Mouse (Mus musculus): Measurements from ENCODE around the gene Ksr2. TPM values are rescaled to one million over a fixed set of nuclear protein-coding genes. Genes with fewer than 3 reads are reported as not detected.
A peak's percentile ranks its signal among the peaks of the same experiment; 100 is the strongest.

The Ksr2 gene
- polyA plus RNA-seq, 1 experiment: 0.14 TPM

GRCm38 (mm10) chr5:117749353-117749752 lies 335.6 kb downstream of the Ksr2 start:
- Histone ChIP-seq H3K27me3 (ENCODE audit: control insufficient read depth, insufficient read depth, low read length) (no peaks in the 10 kb centered on the region), H3K27ac (ENCODE audit: insufficient read depth, low read depth, low read length) (no peak overlapping the region), H3K4me1 (ENCODE audit: control insufficient read depth, insufficient read depth, insufficient read length, low read length) (no peaks in the 10 kb centered on the region), H3K4me3 (ENCODE audit: low read depth, low read length) (no peak overlapping the region), H3K36me3 (ENCODE audit: control insufficient read depth, insufficient read depth, low read length) (no peaks in the 10 kb centered on the region)
- WGBS: 34% methylated on average over 5 of the region's 5 CpGs
- TF ChIP-seq POLR2A (IDR thresholded peaks at IDR 0.05; ENCODE audit: low read depth, low read length): no peak
- no peak for TF ChIP-seq CTCF (IDR thresholded peaks at IDR 0.05; ENCODE audit: extremely low read depth, insufficient read length, insufficient replicate concordance, low read depth, low read length)

GRCm38 (mm10) chr5:117757696-117758482 lies 344.1 kb downstream of the Ksr2 start:
- Histone ChIP-seq H3K36me3 (ENCODE audit: control insufficient read depth, insufficient read depth, low read length) (no peaks in the 10 kb centered on the region), H3K4me1 (ENCODE audit: control insufficient read depth, insufficient read depth, insufficient read length, low read length) (no peaks in the 10 kb centered on the region), H3K27ac (ENCODE audit: insufficient read depth, low read depth, low read length) (no peak overlapping the region), H3K4me3 (ENCODE audit: low read depth, low read length) (no peak overlapping the region), H3K27me3 (ENCODE audit: control insufficient read depth, insufficient read depth, low read length) (no peaks in the 10 kb centered on the region)
- 59% methylated on average over 12 of the region's 12 CpGs for WGBS
- TF ChIP-seq POLR2A (IDR thresholded peaks at IDR 0.05; ENCODE audit: low read depth, low read length): no peak
- no peak for TF ChIP-seq CTCF (IDR thresholded peaks at IDR 0.05; ENCODE audit: extremely low read depth, insufficient read length, insufficient replicate concordance, low read depth, low read length)

- no peaks in the 10 kb centered on the region for H3K4me1 ChIP-seq (ENCODE audit: control insufficient read depth, insufficient read depth, insufficient read length, low read length)
- TF ChIP-seq CTCF (IDR thresholded peaks at IDR 0.05; ENCODE audit: extremely low read depth, insufficient read length, insufficient replicate concordance, low read depth, low read length) (peak; percentile 44; the same call in 1 of the 2 replicates), POLR2A (IDR thresholded peaks at IDR 0.05; ENCODE audit: low read depth, low read length) (no peak)
- H3K27me3 ChIP-seq (ENCODE audit: control insufficient read depth, insufficient read depth, low read length): no peaks in the 10 kb centered on the region
- H3K4me3 ChIP-seq (ENCODE audit: low read depth, low read length): no peak overlapping the region
- H3K27ac ChIP-seq (ENCODE audit: insufficient read depth, low read depth, low read length): no peak overlapping the region
- whole genome bisulfite sequencing: 68% methylated on average over 9 of the region's 9 CpGs
- H3K36me3 ChIP-seq (ENCODE audit: control insufficient read depth, insufficient read depth, low read length): no peaks in the 10 kb centered on the region
Measured at GRCm38 (mm10) chr5:117761181-117761832, 347.5 kb downstream of the Ksr2 start.

- Histone ChIP-seq H3K27me3 (ENCODE audit: control insufficient read depth, insufficient read depth, low read length) (no peaks in the 10 kb centered on the region), H3K36me3 (ENCODE audit: control insufficient read depth, insufficient read depth, low read length) (no peaks in the 10 kb centered on the region), H3K4me3 (ENCODE audit: low read depth, low read length) (no peak overlapping the region), H3K27ac (ENCODE audit: insufficient read depth, low read depth, low read length) (no peak overlapping the region), H3K4me1 (ENCODE audit: control insufficient read depth, insufficient read depth, insufficient read length, low read length) (no peaks in the 10 kb centered on the region)
- TF ChIP-seq POLR2A (IDR thresholded peaks at IDR 0.05; ENCODE audit: low read depth, low read length): no peak
- no peak for TF ChIP-seq CTCF (IDR thresholded peaks at IDR 0.05; ENCODE audit: extremely low read depth, insufficient read length, insufficient replicate concordance, low read depth, low read length)
- 67% methylated on average over 9 of the region's 9 CpGs for WGBS
Measured at GRCm38 (mm10) chr5:117764496-117764895, 350.7 kb downstream of the Ksr2 start.

- TF ChIP-seq POLR2A (IDR thresholded peaks at IDR 0.05; ENCODE audit: low read depth, low read length) (no peak), CTCF (IDR thresholded peaks at IDR 0.05; ENCODE audit: extremely low read depth, insufficient read length, insufficient replicate concordance, low read depth, low read length) (no peak)
- 51% methylated on average over 11 of the region's 11 CpGs for WGBS
- no peak overlapping the region for H3K27ac ChIP-seq (ENCODE audit: insufficient read depth, low read depth, low read length)
- no peaks in the 10 kb centered on the region for H3K4me1 ChIP-seq (ENCODE audit: control insufficient read depth, insufficient read depth, insufficient read length, low read length)
- H3K36me3 ChIP-seq (ENCODE audit: control insufficient read depth, insufficient read depth, low read length): no peaks in the 10 kb centered on the region
- H3K4me3 ChIP-seq (ENCODE audit: low read depth, low read length): no peak overlapping the region
- no peaks in the 10 kb centered on the region for H3K27me3 ChIP-seq (ENCODE audit: control insufficient read depth, insufficient read depth, low read length)
Measured at GRCm38 (mm10) chr5:117779175-117779574, 365.4 kb downstream of the Ksr2 start.

- H3K36me3 ChIP-seq (ENCODE audit: control insufficient read depth, insufficient read depth, low read length): no peaks in the 10 kb centered on the region
- H3K4me3 ChIP-seq (ENCODE audit: low read depth, low read length): no peak within 1 kb of the TSS
- H3K27ac ChIP-seq (ENCODE audit: insufficient read depth, low read depth, low read length): no peak within 1 kb of the TSS
- no peak for TF ChIP-seq POLR2A (IDR thresholded peaks at IDR 0.05; ENCODE audit: low read depth, low read length)
- no peak for TF ChIP-seq CTCF (IDR thresholded peaks at IDR 0.05; ENCODE audit: extremely low read depth, insufficient read length, insufficient replicate concordance, low read depth, low read length)
- 36% methylated on average over 10 of the region's 10 CpGs for WGBS
- H3K27me3 ChIP-seq (ENCODE audit: control insufficient read depth, insufficient read depth, low read length): no peaks in the 10 kb centered on the region
- H3K4me1 ChIP-seq (ENCODE audit: control insufficient read depth, insufficient read depth, insufficient read length, low read length): no peaks in the 10 kb centered on the region
Measured at GRCm38 (mm10) chr5:117780681-117781080, 366.9 kb downstream of the Ksr2 start, which contains the start of gene Nos1. Gene Nos1 (plus strand): TSS chr5:117781032.

GRCm38 (mm10) chr5:117781178-117781577 lies 367.4 kb downstream of the Ksr2 start:
- no peak overlapping the region for H3K27ac ChIP-seq (ENCODE audit: insufficient read depth, low read depth, low read length)
- no peaks in the 10 kb centered on the region for H3K36me3 ChIP-seq (ENCODE audit: control insufficient read depth, insufficient read depth, low read length)
- no peak for TF ChIP-seq POLR2A (IDR thresholded peaks at IDR 0.05; ENCODE audit: low read depth, low read length)
- no peak for TF ChIP-seq CTCF (IDR thresholded peaks at IDR 0.05; ENCODE audit: extremely low read depth, insufficient read length, insufficient replicate concordance, low read depth, low read length)
- H3K4me1 ChIP-seq (ENCODE audit: control insufficient read depth, insufficient read depth, insufficient read length, low read length): no peaks in the 10 kb centered on the region
- H3K4me3 ChIP-seq (ENCODE audit: low read depth, low read length): no peak overlapping the region
- H3K27me3 ChIP-seq (ENCODE audit: control insufficient read depth, insufficient read depth, low read length): no peaks in the 10 kb centered on the region
- WGBS: 78% methylated on average over 6 of the region's 6 CpGs

All from small intestine, adult 2 months (tissue).